Mouse (Mus musculus) MEL (cell line): ENCODE results near the gene Ankrd34a. TPM values are rescaled to one million over a fixed set of nuclear protein-coding genes. Genes with fewer than 3 reads are reported as not detected.

Source experiments
- DNase-seq: peaks from one replicate; pipeline ENCODE4 v3.0.0; 2011; ENCODE audit warnings: low read depth, low spot score
- H3K27ac ChIP-seq: 2 replicates; pipeline ENCODE4 v1.5.1; 2012; ENCODE audit warnings: low read depth, mild to moderate bottlenecking, control low read depth, low read length, moderate library complexity; ENCODE audit not compliant: control insufficient read depth
- H3K27me3 ChIP-seq, 2 experiments: fragments of 150-350 bp in 1 of 2; sonication (generic) in 1 of 2; 2 replicates each; pipeline ENCODE4 v1.6.1; 2012; ENCODE audit warnings: low read length in 2 of 2, mild to moderate bottlenecking in 2 of 2, improper control_type of control experiment in 1 of 2, moderate library complexity in 1 of 2; ENCODE audit not compliant: insufficient read depth in 2 of 2, control insufficient read depth in 1 of 2
- H3K36me3 ChIP-seq, 2 experiments: 2 replicates each; pipeline ENCODE4 v1.6.1; 2012 to 2014; ENCODE audit warnings: low read length in 2 of 2, improper control_type of control experiment in 1 of 2, inconsistent platforms in 1 of 2, mild to moderate bottlenecking in 1 of 2; ENCODE audit not compliant: insufficient read depth in 2 of 2, control insufficient read depth in 1 of 2
- H3K4me1 ChIP-seq, 2 experiments: fragments of 150-350 bp in 1 of 2; sonication (generic) in 1 of 2; 2 replicates each; pipeline ENCODE4 v1.6.1; 2012; ENCODE audit warnings: low read length in 2 of 2, improper control_type of control experiment in 1 of 2, mild to moderate bottlenecking in 1 of 2; ENCODE audit not compliant: insufficient read depth in 2 of 2, control insufficient read depth in 1 of 2
- H3K4me3 ChIP-seq, 2 experiments: fragments of 150-350 bp in 1 of 2; sonication (generic) in 1 of 2; 2 replicates each; pipeline ENCODE4 v1.5.1; 2012; ENCODE audit warnings: low read depth in 2 of 2, low read length in 2 of 2, mild to moderate bottlenecking in 2 of 2, moderate library complexity in 2 of 2, control low read depth in 1 of 2, improper control_type of control experiment in 1 of 2; ENCODE audit not compliant: control insufficient read depth in 1 of 2, insufficient read depth in 1 of 2
- H3K79me2 ChIP-seq: 2 replicates; pipeline ENCODE4 v1.6.1; 2012; ENCODE audit warnings: mild to moderate bottlenecking, low read length, moderate library complexity; ENCODE audit not compliant: control insufficient read depth, poor library complexity, insufficient read depth
- H3K9ac ChIP-seq: 2 replicates; pipeline ENCODE4 v1.6.1; 2012; ENCODE audit warnings: low read depth, mild to moderate bottlenecking, control low read depth, low read length, moderate library complexity; ENCODE audit not compliant: control insufficient read depth, poor library complexity, severe bottlenecking
- H3K9me3 ChIP-seq: fragments of 150-350 bp; sonication (generic); replicated peaks from 2 replicates; pipeline ENCODE4 v1.6.1; 2012; ENCODE audit warnings: mild to moderate bottlenecking, low read length, improper control_type of control experiment, moderate library complexity; ENCODE audit not compliant: insufficient read depth
- CTCF ChIP-seq, 3 experiments: IDR thresholded peaks in 2 of 3; conservative IDR thresholded peaks in 1 of 3; 2 replicates each; pipeline ENCODE4 v1.5.1; 2011 to 2012; ENCODE audit warnings: low read length in 3 of 3, low read depth in 2 of 3, mild to moderate bottlenecking in 2 of 3, improper control_type of control experiment in 1 of 3, inconsistent platforms in 1 of 3, mixed read lengths in 1 of 3, moderate library complexity in 1 of 3; ENCODE audit not compliant: control insufficient read depth in 1 of 3, insufficient read depth in 1 of 3, poor library complexity in 1 of 3, severe bottlenecking in 1 of 3
- EP300 ChIP-seq, 2 experiments: IDR thresholded peaks; 2 replicates each; pipeline ENCODE4 v1.6.1; 2011; ENCODE audit warnings: improper control_type of control experiment in 2 of 2, low read length in 2 of 2, low read depth in 1 of 2, mild to moderate bottlenecking in 1 of 2
- POLR2AphosphoS5 ChIP-seq: IDR thresholded peaks from 2 replicates; pipeline ENCODE4 v1.6.1; 2012; ENCODE audit warnings: low read depth, borderline replicate concordance, mild to moderate bottlenecking, inconsistent platforms, low read length, moderate library complexity, mixed read lengths
- RAD21 ChIP-seq: IDR thresholded peaks from 2 replicates; pipeline ENCODE4 v1.6.1; 2011; ENCODE audit warnings: mild to moderate bottlenecking, low read depth, low read length, improper control_type of control experiment
- polyA plus RNA-seq, 2 experiments: library from polyadenylated mRNA; stranded (reverse) in 1 of 2; unstranded in 1 of 2; fragments of >175 nt in 1 of 2; fragments of >200 nt in 1 of 2; gene quantifications; 2 replicates each; pipeline versions ENCODE4 v1.2.1 to v1.2.4; 2012; ENCODE audit warnings: low replicate concordance in 2 of 2, low read depth in 1 of 2; ENCODE audit not compliant: insufficient read length in 2 of 2, insufficient read depth in 1 of 2, missing spikeins in 1 of 2
- total RNA-seq: library from RNA; depleted of rRNA; stranded (reverse); fragments of 300-350 nt; gene quantifications from 2 replicates; pipeline ENCODE4 v1.2.3, GENCODE M21; 2012

The Ankrd34a gene
- total and polyA plus RNA-seq, 3 experiments, result 0.15 to 0.78 TPM; not detected in 1

DNA sequence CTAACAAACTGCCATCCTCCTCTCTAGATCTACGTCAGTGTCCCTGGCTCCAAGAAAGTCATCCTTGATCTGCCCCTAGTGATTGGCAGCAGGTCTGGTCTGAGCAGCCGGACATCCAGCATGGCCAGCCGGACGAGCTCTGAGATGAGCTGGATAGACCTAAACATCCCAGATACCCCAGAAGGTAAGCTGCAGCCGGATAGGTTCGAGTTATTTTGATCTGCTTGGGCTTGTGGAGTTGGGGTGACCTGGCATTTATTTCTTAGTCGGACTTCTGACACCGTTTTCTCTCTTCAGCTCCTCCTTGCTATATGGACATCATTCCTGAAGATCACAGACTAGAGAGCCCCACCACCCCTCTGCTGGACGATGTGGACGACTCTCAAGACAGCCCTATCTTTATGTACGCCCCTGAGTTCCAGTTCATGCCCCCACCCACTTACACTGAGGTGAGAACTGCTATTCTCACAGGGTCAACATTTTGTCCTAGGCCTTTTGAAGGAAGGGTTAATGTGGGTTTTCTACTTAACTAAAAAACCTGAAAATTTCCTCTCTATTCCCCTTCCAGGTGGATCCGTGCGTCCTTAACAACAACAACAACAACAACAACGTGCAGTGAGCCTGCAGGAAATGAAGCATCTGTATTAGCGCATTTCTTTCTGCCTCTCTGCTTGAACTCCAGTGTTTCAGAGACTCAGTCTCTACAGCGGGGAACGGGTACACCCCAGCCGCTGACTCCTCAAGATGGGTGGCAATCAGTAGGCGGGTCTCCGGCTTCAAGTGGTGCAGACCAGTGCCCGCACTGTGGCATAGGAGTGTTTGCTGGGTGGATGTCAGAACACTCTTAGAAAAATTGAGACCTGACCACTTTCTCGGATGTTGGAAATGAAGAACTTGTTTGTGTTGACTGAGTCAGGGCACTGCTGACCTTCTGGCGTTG lies 36.3 kb upstream of the Ankrd34a start:
- TF ChIP-seq POLR2AphosphoS5 (0 out of 2 replicates have a peak, but pooled peaks have one; percentile 81), RAD21 (no peak)
- TF ChIP-seq, all 39 proteins: peak for 1
- Histone ChIP-seq H3K27me3 (no peaks in the 10 kb centered on the region), H3K36me3 (peaks cover 11 to 42% of the 10 kb centered on the region in 2 experiments), H3K4me1 (peaks cover 11 to 36% of the 10 kb centered on the region in 2 experiments), H3K79me2 (peaks cover 45% of the 10 kb centered on the region), H3K4me3 (peak overlapping the region; percentile 35 to 90), H3K9ac (peak overlapping the region; percentile 85), H3K27ac (peak overlapping the region; percentile 90), H3K9me3 (no peaks in the 10 kb centered on the region)
- peak; percentile 54 for DNase-seq

DNA sequence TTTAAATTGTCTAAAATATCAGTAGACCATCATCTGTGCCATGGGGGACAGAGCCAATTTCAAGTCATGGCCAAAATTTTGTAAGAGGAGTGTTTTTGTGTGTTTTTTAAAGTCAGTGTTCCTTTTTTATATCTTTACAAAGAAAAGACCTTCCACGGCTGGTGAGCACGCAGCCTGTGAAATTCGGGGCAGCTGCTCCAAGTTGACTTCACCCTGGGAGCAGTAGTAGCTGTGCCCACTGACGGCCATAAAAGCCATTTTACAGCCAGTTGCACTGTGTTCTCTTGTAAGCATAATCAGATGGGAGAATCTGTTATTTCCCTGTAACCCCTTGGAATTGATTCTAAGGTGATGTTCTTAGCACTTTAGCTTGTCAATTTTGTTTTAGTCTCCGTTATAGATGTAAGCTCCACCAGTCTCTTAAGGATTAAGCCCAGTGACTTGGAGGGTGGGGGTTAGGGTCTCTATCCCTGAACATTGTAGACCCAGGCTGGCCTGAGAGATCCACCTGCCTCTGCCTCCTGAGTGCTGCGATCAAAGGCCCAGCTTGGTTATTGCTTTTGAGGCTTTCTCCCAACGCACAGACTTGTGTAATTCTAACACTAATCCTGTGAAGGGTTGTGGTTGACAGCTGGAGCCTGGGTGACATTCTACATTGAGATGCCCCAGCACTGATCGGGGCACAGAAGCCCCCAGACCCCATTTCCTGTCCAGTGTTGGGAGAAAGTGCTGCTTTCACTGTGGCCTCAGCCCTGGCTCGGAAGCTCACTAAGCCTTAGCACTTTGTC lies 35.4 kb upstream of the Ankrd34a start:
- peak overlapping the region; percentile 8 to 90; a peak in 3 of 4 replicates for H3K4me3 ChIP-seq
- peaks cover 45% of the 10 kb centered on the region for H3K79me2 ChIP-seq
- H3K27ac ChIP-seq, result peak overlapping the region; percentile 90
- TF ChIP-seq CTCF (IDR thresholded peaks at IDR 0.05 in 2 of 3, conservative IDR thresholded peaks at IDR 0.05 in 1 of 3; ENCODE audit: control insufficient read depth in 1 of 3, insufficient read depth in 1 of 3, low read depth in 2 of 3, low read length in 3 of 3, poor library complexity in 1 of 3, severe bottlenecking in 1 of 3) (no peak), POLR2AphosphoS5 (peak; percentile 82; the same call in 1 of the 2 replicates)
- TF ChIP-seq, all 39 proteins: peak for 1
- H3K4me1 ChIP-seq, result peaks cover 14 to 35% of the 10 kb centered on the region in 2 experiments
- peak overlapping the region; percentile 85 for H3K9ac ChIP-seq
- no peak for DNase-seq
- peaks cover 11 to 39% of the 10 kb centered on the region in 2 experiments for H3K36me3 ChIP-seq
- H3K27me3 ChIP-seq, result no peaks in the 10 kb centered on the region
- no peaks in the 10 kb centered on the region for H3K9me3 ChIP-seq

GRCm38 (mm10) chr3:96561946-96562681 lies 34.3 kb upstream of the Ankrd34a start:
- Histone ChIP-seq H3K36me3 (peaks cover 11 to 36% of the 10 kb centered on the region in 2 experiments), H3K4me3 (peak overlapping the region in 1 of 2 experiments; percentile 20; a peak in 1 of 4 replicates), H3K79me2 (peaks cover 45% of the 10 kb centered on the region), H3K27ac (peak overlapping the region; percentile 25; the same call in 1 of the 2 replicates), H3K27me3 (no peaks in the 10 kb centered on the region), H3K9ac (peak overlapping the region; percentile 30), H3K9me3 (no peaks in the 10 kb centered on the region)
- peak; percentile 77 for DNase-seq
- peak; percentile 95; the same call in 1 of the 2 replicates for TF ChIP-seq POLR2AphosphoS5
- no peak for TF ChIP-seq EP300 (IDR thresholded peaks at IDR 0.05; ENCODE audit: low read depth in 1 of 2, low read length in 2 of 2)
- TF ChIP-seq, all 39 proteins: peak for 1
- peaks cover 14 to 36% of the 10 kb centered on the region in 2 experiments for H3K4me1 ChIP-seq
